Mouse (Mus musculus) liver, embryonic 14.5 days (tissue): Measurements from ENCODE around the gene Cfap46.

Source experiments
- CTCF ChIP-seq: IDR thresholded peaks from 2 replicates; pipeline ENCODE4 v1.5.1; 2016; ENCODE audit warnings: antibody characterized with exemption, low read depth, control low read depth
- EP300 ChIP-seq: IDR thresholded peaks from 2 replicates; pipeline ENCODE4 v1.6.1; 2016; ENCODE audit warnings: antibody characterized with exemption, low read depth

DNA sequence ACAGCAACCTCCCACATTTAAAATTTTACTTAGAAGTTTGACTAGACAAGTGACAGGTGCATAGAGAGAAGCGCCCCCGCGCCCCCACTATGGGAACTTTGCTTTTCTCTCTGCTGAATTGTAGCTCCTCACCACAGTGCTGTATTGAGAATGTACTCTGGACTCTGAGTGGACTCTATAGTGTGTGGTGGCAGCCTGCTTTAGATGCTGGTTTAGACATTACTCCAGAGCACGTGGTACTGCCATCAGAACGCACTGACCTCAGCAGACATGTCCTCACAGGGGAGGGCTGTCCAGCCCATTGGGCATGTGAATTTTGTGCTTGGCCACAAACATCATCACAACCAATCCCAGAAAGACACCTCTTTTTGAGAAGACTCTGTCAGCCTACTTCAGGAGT, 112.8 kb downstream of the Cfap46 start:
- TF ChIP-seq CTCF (no peak), EP300 (no peak)
